Mouse (Mus musculus): ENCODE results near the gene Serp2.

Serp2 gene

DNA sequence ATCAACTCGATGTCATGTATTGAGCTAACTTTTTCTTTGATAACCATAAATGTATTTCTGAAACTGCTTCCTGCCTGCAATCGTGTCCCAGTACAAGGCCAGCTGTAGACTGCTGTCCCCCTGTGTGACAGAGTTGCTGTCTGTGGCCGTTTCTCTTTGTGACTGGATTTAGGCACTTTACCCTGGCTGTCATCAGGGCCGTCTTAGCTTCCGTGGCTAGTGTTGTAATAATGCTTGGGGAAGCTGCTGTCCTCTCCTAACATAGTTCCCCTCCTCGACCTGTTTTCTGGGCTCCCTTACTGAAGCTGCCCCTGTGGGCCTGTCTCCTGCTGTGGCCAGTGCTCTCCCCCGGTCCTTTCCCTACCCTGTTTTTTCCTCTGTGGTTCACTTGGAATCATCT is 58.5 kb downstream of the Serp2 start:
- no peak for DNase-seq (ENCODE audit: low spot score in 2 of 2)

- no peak for DNase-seq (ENCODE audit: low spot score in 2 of 2)
These were observed 59.5 kb downstream of the Serp2 start for GRCm38 (mm10) chr14:76497187-76497586.

- no peak for DNase-seq (ENCODE audit: low spot score in 2 of 2)
These were observed 61.7 kb downstream of the Serp2 start for GRCm38 (mm10) chr14:76495022-76495421.

- DNase-seq (ENCODE audit: low spot score in 2 of 2), result no peak
These were observed 67.6 kb downstream of the Serp2 start for GRCm38 (mm10) chr14:76489128-76489527.

DNA sequence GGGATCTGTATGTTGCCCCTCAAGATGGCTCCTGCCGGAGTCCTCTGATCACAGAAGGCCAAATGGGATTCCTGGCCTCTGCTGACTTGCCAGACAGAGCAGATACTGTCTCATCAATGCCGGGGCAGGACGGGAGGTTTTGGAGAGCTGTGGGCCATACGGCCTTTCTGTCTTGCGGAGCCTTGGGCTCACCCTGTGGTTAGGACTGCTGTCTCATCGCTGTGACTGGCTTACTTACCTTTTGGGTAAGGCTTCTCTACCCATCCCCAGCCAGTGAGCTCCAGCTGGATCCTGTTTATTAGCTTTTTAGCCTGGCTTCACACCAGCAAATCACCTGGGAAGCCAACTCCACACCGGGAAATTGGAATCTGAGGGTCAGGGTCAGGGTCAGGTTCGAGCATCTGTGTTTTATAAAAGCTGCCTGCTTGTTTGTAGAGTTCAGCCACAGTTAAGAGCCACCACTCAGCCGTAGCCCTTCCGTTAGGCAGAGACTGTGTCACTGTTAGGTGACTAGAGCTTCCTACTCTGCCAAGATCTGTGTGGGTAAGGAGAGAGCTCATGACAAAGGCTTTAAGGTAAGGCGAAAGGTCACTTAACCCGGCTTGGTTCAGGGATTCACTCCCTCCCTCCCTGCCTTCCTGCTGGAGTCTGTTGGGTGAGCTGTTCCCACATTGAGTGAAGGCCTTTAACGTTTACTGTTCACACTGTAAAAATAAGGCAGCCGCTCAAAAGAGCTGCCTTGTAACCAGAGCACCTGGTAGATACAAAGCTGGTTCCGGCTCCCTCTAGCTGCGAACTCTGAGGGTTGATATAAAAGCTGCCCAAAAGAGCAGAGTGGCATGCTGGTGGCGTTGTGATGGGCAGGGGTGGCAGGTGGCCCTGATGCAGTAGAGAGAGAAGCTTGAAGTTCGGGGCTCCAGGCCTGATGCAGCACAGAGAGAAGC is 68.3 kb downstream of the Serp2 start:
- DNase-seq (ENCODE audit: low spot score in 2 of 2), result no peak

DNA sequence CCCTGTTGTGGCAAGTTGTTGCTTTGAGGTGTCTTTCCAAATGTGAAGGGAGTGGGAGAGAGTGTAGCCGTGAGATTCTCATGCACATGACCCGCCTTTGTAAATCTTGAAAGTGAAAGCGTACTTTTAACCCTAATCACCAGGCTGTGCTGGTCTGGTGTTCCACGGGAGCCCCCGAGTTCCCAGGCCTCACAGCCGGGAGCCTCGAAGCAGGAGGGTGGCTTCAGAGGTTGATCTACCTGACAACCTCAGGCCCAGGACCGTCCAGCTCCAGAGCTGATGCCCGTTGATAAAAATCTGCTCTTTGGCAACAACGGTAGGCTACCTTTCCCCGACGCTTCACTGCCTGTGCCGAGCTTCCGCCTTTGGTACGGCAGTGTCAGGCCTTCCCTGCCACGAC is 69.1 kb downstream of the Serp2 start:
- DNase-seq (ENCODE audit: low spot score in 2 of 2), result no peak

DNA sequence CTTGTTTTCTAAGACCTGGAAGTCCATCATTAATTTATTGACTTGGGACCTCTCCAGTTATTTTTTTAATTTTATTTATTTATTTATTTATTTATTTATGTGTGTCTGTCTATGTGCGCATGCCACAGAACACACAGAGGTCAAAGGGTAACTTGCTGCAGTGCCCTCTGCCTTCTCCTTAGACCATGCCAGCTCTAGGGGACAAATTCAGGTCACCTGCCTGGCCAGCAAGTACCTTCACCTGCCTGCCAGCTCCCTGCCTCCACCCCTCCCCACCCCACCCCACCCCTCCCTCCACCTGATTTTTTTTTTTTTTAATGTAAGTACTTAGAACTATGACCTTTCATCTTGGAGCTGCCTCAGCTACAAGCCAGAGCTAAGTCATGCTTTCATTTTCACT is 73.0 kb downstream of the Serp2 start:
- no peak for DNase-seq (ENCODE audit: low spot score in 2 of 2)
